Mouse (Mus musculus) ovary, postnatal 10 days (tissue): ENCODE measurements around the gene Dctn1.

Source experiments
- DNase-seq: peaks from one replicate; pipeline ENCODE4 v3.0.0; 2022; ENCODE audit warnings: low spot score

Gene Dctn1

DNA sequence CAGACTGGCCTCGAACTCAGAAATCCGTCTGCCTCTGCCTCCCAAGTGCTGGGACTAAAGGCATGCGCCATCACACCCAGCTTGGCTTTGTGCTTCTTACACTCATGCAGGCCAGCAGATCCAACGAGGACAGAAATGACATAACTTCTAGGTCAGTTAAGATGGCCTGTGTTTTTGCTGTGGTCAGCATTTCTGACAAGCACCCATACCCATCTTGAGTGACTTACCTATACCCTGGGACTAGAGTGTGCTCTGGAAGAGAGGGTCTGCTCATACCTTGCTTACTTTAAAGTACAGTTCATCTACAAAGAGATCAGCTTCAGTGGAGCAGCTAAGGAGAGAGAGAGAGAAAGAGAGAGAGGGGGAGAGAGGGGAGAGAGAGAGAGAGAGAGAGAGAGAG, 67.6 kb downstream of the Dctn1 start:
- DNase-seq = no peak

DNA sequence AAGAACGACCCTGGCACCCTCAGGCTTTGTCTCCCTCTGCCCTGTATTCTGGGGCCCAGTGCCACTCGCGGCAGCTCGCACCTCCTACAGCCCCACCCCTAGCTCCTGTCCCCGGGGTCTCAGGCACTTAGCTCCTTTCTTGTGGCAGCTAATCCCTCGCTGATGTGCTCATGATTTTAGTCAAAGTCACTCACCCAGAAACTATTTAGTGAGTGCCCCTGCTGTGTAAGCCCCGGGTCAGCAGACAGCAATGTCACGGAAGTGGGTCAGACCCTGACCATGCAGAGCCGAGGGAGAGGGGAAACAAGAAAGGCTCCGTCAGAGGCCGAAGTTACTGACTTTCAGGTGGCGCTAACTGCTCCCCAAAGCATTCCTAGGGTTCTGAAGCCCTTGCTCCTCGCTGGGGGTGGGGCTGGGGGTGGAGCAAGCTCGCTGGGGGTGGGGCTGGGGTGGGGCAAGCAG, 68.6 kb downstream of the Dctn1 start:
- no peak for DNase-seq

DNA sequence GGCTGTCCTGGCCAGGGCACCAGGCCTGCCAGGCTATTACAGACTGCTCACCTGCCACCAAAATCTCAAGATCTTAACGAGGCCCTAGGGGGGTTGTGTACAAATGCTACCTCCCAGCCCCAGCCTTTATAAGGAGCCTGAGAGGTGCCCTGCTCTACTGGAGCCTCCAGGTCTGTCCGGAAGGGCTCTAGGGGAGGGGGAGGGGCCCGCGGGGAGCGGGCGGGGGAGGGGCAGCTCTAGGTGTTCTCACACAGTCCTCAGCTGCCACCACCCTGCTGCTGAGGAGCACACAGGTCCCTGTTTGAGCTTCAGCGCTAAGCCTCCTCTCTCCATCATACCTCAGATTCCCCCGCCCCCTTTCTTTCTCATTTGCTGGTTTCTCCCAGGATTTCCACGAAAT, 71.4 kb downstream of the Dctn1 start:
- no peak for DNase-seq

DNA sequence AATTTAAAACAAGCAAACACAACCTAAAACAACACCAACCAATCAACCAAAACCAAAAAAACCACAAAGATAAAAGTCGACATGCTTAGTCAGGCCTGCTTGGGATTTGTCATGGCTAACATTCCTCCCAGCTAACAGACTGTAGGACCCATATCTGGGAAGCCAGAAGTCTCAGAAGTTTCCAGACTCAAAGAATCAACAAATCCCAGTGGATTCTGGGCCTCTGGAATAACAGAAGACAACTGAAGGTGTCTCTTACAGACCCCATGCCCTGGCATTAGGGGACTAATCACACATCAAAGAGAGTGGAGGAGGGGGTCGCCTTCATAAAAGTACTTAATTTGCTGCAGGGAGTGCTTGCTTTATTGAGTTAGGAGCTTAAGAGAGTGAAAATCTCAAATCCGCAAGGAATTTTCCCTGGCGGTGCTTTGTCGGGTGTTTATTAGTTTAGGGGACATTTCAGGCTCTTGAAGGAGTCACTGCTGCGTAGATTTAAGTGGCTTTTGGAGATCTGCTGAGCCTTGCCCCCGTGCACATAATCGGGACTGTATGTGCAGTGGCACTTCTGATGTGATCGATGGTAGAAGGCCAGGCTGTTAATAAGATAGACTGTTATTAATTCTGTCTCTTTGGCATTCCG, 78.8 kb downstream of the Dctn1 start:
- DNase-seq = no peak

DNA sequence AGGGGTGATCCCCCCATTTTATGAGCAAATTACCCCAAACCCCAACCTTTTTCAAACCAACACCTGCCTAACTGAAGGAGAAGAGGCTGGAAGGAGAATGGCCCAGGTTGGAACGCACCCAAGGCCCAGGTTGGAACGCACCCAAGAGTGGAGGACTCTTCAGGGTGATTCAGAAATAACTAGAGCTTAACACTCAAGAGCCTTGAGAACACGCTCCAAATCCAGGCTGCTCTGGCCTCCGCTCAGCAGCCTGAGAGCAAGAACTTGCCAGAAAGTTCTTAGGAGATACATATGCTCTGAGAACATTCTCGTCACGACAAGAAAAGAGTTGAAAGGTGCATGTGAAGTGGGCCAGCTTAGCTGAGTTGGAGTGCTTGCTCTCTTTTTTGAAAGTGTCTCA, 79.4 kb downstream of the Dctn1 start:
- DNase-seq = peak; percentile 41

DNA sequence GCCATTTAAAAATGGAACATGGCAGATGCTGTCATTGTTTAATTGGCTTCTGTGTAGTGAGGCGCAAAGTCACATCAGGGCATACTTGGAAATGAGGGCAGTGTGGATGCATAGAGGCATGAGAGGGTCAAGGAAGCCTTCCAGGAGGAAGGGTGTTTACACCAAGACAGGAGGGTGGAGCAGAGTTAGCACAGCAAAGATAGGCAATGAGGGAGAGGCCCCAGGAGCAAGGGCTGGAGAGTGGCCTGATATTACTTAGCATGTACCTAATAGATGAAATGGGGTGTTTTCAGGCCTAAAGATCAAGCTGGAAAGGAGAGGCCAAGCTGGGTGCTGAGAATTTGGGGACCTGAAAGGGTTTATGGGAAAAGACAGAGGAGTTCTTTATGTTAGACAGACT, 80.3 kb downstream of the Dctn1 start:
- DNase-seq = no peak

DNA sequence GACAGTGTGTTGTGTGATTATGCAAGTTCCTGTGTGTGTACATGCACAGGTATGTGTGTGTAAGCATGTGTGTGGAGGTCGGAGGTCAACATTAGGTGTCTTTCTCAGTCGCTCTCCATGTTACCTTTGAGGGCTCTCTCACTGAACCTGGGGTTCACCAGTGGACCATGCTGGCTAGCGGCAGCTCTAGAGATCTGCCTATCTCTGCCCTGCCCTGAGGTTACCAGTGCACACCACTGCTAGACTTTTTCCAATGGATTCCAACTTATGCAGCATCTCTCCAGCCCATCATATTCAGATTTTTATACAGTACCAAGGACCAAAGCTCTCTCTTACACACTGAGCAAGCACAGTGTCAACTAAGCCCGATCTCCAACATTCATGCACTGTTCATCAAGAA, 81.0 kb downstream of the Dctn1 start:
- no peak for DNase-seq

DNA sequence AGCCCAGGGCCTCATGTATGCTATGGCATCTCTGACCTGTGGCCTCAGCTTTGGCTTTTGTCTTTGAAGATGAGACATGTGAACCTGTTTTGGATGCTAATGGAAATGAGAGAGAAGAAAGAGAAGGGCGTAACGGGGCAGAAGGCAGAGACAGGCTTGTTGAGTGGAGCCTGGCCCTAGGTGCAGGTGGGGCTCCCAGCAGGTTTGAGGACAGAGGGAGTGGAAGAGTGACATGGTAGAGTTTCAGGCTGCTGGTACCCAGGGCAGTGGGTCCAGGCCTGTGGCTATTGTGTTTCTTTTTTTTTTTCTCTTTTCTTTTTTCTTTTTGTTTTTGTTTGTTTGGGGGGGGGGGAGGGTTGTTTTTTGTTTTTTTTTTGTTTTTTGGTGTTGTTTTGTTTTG, 81.4 kb downstream of the Dctn1 start:
- DNase-seq = no peak
